Mouse (Mus musculus) c-Kit-positive CD71-positive TER-119-negative erythroid progenitor cells, embryonic 14.5 days (primary cell): ENCODE data around the gene Dennd6a.
"Not testable (repeated sequence)": the region's sequence is repeated elsewhere in the genome, so short reads cannot be mapped to it uniquely, and the experiment has no call there.

Experiments
- DNase-seq: peaks from one replicate; pipeline ENCODE4 v3.0.0-alpha.2; 2013; ENCODE audit warnings: low read depth

The Dennd6a gene

GRCm38 (mm10) chr14:26643006-26643624 is 69.5 kb downstream of the Dennd6a start:
- DNase-seq = no peak

- DNase-seq = no peak
These were observed 72.5 kb downstream of the Dennd6a start for GRCm38 (mm10) chr14:26645989-26646650.

DNA sequence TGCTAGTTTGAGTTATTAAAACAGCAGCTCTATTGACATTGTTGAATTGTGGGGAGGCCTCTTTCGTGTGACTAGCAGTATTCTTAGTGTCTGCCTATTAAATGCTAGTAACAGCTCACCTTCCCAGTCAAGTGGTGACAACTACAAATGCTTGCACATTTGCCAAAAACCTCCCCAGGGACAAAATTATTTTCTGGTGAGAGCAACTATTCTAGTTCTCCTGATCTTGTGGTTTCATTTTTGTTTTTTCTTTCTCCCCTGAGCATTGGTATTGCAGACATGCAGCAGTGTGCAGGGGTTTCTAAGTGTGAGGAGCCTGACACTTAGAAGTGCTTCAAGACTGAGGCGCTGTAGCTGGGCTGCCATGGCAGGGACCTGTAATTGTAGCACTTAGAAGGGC is 74.2 kb downstream of the Dennd6a start:
- no peak for DNase-seq

DNA sequence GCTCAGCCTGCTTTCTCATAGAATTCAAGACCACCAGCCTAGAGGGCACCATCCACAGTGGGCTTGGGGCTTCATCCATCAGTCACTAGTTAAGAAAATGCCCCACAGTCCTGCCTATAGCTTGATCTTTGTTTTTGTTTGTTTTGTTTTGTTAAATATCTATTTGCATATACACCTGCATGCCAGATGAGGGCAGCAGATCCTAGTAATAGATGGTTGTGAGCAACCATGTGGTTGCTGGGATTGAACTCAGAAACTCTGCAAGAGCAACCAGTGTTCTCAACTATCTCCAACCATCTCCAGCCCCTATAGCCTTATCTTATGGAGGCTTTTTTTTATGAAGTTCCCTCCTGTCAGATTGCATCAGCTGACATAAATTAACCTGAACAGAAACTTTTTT is 78.2 kb downstream of the Dennd6a start:
- DNase-seq = no peak

DNA sequence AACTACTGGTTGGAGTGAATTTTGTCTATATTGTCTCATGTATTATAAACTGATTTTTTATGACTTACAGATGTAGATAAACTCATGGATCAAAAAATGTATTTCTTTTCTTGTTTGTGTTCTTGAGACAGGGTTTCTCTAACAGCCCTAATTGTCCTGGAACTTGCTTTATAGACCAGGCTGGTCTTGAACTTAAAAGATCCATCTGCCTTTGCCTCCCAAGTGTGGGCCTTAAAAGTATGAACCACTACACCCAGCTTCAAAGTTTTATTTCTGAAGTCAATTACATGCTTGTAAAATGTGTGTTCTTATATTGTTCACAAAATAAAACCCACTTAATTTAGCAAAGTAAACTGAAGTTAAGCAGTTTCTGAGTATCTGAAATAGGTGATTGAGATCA is 84.5 kb downstream of the Dennd6a start:
- no peak for DNase-seq

DNA sequence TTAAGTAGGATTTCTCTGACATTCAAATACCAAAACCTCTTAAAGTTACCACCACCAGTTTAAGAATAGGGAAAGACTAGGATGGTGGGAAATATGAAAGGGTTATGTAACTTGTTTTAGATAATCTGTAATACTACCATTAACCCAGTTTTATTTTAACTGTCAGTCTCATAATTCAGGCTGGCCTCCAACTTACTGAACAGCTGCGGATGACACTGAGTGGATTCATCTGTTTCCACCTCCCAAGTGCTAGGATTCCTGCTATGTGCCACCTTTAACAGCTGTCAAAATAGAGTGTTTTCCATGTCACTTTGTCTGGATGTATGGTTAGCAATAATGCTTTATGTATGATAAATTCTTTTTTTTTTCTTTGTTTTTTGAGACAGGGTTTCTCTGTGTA is 86.6 kb downstream of the Dennd6a start:
- no peak for DNase-seq

DNA sequence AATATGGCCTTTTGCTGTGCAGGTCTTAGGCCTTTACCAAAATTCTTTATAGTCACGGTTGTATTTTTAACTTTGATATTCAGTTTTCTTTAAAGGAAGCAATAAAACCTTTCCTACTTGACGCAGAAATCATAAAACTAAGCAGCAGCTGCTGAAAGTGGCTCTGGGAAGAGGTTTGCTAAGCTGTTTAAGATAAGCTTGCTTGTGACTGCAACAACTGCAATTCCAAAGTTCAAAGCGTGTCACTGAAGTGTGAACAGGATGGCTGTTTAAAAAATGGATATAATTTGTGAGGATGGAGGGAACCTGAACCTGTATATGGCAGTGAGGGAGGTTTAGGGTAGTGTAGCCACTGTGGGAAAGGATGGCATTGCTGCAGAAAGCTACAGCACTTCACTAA is 88.4 kb downstream of the Dennd6a start:
- no peak for DNase-seq

DNA sequence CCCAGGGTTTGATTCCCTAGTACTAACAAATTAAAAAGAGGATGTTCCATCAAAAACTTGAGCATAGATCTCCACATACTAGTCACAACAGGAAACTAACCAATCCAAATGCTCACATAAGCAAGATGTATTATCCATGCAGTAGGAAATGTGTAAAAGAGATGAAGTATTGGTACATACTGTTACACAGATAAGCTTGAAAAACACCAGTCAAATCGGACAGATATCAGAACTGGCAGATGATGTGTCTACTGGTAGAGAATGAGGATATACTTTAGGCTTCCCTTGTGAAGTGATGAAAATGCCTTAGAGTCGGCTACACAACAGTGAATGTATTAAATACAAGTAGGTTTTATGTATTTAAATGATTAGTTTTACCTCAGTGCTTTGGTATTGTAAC is 88.8 kb downstream of the Dennd6a start:
- no peak for DNase-seq

DNA sequence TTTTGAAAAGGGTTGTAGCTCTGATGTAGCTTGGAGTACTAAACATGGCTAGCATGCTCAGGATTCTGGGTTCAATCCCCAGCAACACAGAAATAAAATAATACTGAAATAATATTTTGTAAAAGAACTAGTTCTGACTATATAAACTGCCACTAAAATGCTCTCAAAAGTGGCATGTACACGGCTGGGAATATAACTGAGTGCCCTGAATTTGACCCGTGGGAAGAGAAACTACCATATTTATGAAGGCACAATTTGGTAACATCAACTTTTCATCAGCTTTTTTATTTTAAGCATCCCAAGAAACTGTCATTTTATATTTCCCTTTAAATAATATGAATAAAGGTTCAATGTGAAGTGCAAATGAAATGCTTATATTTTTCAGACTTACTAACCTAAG is 90.2 kb downstream of the Dennd6a start:
- DNase-seq = no peak

DNA sequence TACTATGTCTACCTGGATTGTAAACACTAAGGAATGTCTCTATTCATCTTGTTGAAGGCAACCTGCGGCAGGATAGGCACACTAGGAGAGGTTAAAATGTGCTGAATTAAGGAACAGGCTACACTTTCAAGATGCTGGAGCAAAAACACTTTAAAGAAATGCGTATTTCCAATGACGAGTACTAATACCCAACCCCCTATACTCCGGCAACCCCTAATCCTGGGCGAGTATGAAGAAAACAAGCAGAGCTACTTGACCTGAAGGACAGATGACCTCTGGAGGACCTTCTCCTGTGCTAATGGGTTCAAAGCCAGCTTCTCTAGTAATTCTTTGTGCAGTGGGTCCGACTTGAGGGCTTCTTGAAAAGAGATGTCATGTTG is 94.3 kb downstream of the Dennd6a start:
- no peak for DNase-seq

GRCm38 (mm10) chr14:26668371-26669291 is 95.0 kb downstream of the Dennd6a start:
- DNase-seq = peak; percentile 50

DNA sequence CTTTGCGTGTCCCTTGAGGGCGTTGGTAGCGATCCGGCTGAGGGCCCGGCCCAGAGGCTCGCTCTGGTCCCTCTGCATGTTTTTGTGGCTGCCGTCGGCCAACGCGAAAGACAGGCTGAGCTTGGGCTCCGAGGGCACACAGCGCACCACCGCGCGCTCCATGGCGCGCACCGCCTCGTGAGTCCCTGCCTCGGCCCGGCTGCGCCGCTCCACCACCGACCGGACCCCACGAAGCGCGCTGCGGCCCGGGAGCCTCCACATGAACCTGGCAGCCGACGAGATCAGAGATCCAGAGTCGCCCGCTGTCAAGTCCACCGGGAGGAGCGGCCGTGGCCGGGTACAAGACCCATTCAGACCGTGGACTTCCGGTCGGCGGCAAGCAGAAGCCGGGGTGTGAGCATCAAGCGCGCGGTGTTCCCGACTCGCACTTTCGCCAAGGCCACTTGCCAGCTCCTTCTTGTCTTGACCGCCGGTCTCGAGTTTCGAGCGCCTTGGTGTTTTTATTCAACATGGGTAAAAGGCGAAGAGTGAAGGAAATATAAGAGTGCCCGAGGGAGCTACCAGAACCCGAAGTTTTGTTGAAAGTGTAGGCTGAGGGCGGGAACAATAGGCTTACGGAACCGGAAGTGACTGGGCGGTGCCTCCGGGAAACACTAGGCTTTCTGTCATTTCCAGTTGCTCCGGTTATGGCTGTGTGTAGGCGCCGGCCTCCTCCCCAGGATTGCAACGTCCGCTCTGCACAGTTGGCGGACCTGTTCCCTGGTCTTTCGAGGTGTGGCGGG is 95.8 kb downstream of the Dennd6a start, which contains the start of gene Pde12:
TSS of gene Pde12 (minus strand) at position 592 of the 782 bp plus-strand sequence.
- DNase-seq = peak; percentile 93

DNA sequence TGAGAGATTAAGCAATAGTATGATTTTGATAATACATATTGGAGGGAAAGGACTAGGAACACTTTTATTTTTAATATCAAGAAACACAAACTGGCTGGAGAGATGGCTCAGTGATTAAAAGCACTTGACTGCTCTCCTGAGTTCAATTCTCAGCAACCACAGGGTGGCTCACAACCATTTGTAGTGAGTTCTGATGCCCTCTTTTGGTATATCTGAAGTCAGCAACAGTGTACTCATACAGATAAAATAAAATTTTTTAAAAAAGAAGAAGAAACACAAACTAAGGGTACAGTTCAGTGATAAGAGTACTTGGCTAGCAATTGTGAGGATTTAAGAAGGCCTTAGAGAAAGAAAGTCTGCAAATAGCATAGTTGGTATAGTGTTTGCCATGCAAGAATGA is 97.3 kb downstream of the Dennd6a start:
- DNase-seq = no peak

- not testable (repeated sequence) for DNase-seq
These were observed 98.4 kb downstream of the Dennd6a start for GRCm38 (mm10) chr14:26671870-26672615.

DNA sequence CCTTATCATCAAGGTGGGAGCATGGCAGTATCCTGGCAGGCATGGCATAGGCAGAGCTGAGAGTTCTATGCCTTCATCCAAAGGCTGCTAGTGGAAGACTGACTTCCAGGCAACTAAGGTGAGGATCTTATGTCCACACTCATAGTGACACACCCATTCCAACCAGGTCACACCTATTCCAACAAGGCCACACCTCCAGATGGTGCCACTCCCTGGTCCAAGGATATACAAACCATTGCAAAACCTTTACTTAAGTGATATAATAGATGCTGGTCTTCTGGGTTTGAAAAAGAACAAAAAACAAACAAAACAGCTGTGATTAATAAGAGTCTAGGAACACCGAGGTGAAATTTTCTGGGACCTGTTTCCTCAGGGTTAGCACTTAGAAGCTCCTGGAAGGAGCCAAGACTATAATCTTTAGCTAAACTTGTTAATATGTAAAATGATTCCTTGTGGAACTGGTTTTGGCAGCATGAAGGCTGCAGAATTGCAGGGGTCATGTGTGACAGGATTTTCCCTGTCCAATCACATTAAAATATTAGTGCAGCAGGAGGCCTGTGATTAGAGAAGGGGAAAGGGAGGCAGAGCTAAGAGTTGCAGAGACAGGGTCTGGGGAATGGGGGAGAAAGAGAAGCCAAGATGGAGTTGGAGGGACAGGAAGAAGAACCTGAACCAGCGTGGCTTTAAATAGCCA is 101.0 kb downstream of the Dennd6a start:
- DNase-seq = not testable (repeated sequence)

- DNase-seq = no peak
These were observed 101.7 kb downstream of the Dennd6a start for GRCm38 (mm10) chr14:26675371-26675770.

GRCm38 (mm10) chr14:26675791-26676190 is 102.1 kb downstream of the Dennd6a start:
- DNase-seq = no peak
